Mouse (Mus musculus) inflammation-experienced regulatory T-cells, adult 6 months (primary cell): ENCODE results near the gene Amer2. TPM values are rescaled to one million over a fixed set of nuclear protein-coding genes. Genes with fewer than 3 reads are reported as not detected.
"Not testable (repeated sequence)": the region's sequence is repeated elsewhere in the genome, so short reads cannot be mapped to it uniquely, and the experiment has no call there.

Experiments used
- ATAC-seq: one replicate; pipeline ENCODE4 v1.8.0; 2017
- polyA plus RNA-seq, 3 experiments: library from polyadenylated mRNA; unstranded; fragments of 100-300 nt; shearing (Covaris generic); gene quantifications; one replicate each; pipeline ENCODE4 v1.2.1; 2017

Gene Amer2
- not detected for polyA plus RNA-seq

- no peak for ATAC-seq
Observed at GRCm38 (mm10) chr14:60372821-60373309, at the start of gene Amer2. Gene Amer2 (plus strand): TSS chr14:60373259.

DNA sequence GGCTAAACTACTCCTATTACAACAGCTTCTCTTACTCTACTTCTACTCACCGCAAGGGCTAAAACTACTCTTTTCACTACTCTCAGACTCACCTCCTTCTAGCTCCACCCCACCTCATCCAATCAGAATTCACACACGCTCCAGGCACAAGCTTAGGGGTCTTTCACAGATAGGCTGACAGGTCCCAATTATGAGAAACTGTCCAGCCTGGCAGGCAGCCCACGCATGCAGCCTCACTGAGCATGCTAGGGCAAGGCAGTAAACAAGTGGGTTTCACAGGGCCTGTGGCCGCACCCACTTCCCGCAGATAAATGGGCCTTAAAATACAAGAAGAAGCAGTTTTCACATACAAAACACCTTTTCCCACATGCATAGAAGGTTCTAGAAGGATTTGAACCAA lies 33.1 kb upstream of the Amer2 start:
- ATAC-seq, result not testable (repeated sequence)

DNA sequence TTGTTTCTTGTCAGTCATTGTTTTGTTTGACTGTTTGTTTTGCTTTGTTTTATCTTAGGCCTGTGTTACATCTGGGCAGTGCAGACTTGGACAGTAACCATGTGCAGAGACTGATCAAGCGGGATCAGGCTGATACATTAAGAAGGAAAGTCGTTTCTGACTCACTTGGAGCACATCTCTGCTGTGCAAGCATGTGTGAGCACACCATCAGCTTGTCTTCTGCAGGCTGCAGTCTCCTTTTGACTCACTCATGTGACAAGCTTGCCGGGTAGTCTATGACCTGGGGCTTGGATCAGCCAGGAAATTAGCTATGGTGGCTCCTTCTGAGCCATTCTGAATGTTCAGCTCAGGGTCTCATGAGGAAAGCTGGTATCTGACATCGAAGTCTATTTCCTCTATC lies 32.5 kb upstream of the Amer2 start:
- ATAC-seq, result no peak

DNA sequence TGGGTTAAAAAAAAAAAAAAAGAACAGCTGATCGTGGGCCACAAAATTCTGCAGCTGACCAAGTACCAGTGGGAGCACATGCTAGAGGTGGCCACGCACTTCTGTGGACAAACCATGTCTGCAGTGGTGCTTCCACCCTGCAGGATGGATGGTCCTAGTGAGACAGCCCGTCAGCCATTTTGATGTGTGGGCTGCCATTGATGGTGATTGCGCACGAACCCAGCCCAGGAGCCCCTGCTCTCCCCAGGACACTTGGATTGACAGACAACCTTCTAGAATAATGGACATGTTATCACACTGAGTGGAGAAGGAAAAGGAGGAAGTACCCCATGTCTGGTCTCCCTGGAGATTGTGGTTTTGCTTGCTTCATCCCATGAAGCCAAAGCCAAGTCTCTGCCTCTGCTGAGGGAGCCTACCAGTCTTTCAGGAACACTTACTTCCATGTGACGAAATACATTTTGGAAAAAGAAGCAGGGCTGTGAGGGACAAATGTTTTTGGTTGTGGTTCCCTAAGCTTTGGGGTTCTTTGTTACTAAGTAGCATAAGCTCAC lies 27.7 kb upstream of the Amer2 start:
- no peak for ATAC-seq

DNA sequence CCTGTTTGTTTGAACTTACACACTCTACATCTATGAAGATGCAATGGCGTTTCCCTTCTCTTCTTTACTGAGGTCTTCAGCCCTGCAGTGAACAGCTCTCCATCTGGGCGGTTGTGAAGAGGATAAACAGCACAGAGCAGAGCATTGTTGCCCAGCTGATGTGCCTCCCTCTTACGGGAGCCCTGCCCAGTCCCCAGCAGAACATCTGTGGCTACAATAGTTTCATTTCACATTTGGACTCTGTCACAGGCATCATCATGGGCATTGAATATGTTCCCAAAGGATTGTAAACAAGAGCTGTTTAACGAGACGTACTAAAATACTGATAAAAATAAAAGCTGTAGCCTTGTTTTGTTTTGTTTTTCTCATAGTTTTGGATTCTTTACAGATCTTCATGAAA lies 14.7 kb upstream of the Amer2 start:
- ATAC-seq, result no peak

DNA sequence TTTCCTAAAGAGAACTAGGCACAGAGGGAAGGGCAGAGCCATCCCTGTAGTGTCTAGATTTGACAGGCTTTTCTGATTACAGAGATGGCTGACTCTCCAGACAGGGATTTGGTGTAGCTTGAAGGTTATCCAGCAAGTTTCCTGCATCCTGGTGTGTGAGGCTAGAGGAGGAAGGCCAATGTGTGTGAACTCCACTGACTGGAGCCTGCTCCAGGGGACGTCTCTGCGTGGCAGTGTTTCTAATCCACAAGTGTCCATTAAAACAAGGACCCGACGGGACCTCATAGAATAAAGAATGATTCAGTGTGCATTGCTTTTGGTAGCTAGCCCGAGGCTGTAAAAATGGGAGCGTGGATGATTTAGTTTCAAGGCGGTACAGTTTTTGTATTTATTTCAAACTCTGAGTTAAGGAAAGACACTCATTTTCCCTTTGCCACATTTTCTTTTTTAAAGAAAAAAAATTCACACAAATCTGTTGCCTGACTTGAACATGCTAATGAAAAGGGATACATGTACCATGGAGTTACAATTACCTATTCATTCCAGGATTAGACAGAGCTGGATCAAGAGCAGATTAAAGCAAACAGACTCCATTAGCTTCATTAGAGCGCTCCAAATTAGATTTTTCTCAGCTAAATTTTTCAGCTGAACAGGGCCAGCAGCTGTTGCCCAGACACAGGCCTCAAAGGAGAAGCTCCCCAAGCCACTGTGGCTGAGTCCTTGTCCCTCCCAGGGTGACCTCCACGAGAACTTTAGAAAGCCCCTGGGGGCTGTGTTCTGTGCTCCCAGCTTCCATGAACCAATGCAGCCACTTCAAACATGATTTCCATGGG lies 11.5 kb upstream of the Amer2 start:
- no peak for ATAC-seq

GRCm38 (mm10) chr14:60366729-60367128 lies 6.3 kb upstream of the Amer2 start:
- no peak for ATAC-seq

DNA sequence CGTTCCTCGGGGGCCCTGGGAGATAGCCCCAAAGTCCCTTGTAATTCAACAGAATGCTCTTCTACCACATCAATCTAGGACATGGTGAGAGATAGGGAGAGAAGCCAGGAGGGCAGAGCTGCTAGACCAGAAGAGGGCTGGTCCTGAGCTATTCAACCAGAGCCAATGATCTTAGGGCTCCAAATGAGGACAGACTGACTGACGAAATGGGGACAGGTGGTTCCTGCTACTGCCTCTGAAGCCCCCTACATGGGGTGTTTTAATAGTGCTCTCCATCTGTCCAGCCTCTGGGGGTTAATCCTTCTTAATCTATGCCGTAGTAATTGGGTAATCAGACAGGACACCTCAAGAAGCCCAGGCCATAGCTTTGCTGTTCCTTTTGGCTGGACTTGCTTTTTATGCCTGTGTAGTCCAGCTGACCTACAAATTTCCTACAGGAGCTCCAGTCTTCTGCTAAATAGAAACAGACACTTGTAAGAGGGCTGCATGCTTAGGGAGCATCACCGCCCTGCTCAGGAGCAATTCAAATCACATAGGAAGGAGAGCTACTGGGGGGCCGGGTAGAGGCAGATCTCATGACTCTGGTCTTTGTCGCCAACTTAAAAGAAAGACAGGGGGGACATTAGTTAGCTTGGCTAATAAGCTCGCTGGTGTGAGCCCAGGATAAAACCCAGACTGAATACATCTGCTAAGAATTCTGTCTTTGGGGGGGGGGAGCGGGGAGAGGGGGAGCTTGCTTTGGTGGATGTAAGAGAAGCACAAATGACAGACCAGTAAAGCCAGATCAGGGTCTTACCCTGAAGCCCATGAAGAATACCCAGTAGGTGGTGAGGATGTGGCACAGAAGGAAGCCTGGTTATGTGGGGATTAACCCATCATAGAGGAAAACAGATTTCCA lies 4.0 kb upstream of the Amer2 start:
- ATAC-seq, result no peak

DNA sequence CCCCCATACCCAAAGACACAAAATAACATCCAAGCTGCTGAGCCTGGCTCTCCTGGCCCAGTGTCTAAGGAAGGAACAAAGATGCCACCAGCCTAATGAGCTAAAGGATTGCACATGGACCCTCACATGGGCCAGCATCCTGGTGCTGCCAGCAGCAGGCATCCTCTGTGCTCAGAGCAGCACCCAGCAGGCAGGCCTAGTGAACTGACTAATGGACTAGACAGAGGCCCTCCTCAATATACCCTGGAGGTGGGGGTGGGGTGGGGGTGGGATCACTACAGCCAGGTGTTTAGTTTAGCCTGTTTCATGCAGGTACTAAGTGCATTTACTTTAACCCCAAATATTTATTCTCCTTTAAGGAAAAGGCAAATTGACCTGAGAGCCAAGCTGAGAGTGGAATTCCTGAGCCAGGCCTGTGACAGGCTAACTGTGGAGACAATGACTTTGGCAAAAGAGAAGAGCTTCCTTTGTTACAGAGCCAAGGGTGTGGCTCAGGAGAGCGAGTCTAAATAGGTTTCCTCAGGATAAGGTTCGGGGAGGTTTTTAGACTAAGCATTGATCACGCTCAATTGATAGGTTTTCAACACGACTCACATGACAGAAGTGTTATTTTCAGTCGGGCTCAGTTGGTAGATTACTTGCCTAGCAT lies 3.3 kb upstream of the Amer2 start:
- ATAC-seq, result no peak

GRCm38 (mm10) chr14:60377107-60377506 lies 4.0 kb downstream of the Amer2 start:
- ATAC-seq, result no peak

DNA sequence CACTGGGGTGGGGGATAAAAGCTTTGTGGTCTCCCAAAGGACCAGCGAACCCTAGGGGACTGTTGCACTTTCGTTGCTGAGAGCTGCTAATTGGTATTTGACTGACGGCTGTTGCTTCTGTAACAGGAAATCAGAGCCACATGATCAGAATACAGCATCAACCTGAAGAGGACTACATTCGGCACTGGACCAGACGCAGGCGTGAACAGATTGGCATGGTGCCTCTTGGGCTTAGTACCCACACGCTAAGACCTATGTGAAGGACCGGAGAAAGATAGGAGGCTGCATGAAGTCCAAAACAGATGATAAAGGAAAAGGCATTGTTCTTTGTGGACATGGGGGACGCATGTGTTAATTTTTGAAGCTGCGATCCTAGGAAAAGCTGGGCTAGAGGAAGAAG lies 4.5 kb downstream of the Amer2 start:
- no peak for ATAC-seq

DNA sequence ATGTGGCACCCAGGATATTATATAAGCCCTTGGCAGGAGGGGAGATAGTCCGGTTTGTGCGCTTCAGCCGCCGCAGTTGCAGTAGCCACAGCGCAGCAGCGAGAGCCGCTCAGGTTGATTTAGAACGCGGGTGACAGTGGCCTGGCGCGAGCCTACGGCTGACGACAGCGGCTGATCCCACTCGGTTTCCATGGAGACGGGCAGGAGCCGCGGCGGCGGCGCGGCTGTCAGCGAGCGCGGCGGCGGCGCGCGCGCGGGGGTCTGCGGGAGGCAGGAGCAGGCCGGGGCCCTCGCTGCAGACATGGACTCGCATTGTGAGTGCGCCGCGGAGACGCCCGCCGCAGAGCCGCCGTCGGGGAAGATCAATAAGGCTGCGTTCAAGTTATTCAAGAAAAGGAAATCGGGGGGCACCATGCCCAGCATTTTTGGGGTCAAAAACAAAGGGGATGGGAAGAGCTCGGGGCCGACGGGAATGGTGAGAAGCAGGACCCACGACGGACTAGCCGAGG lies 5.1 kb downstream of the Amer2 start:
- ATAC-seq, result no peak

DNA sequence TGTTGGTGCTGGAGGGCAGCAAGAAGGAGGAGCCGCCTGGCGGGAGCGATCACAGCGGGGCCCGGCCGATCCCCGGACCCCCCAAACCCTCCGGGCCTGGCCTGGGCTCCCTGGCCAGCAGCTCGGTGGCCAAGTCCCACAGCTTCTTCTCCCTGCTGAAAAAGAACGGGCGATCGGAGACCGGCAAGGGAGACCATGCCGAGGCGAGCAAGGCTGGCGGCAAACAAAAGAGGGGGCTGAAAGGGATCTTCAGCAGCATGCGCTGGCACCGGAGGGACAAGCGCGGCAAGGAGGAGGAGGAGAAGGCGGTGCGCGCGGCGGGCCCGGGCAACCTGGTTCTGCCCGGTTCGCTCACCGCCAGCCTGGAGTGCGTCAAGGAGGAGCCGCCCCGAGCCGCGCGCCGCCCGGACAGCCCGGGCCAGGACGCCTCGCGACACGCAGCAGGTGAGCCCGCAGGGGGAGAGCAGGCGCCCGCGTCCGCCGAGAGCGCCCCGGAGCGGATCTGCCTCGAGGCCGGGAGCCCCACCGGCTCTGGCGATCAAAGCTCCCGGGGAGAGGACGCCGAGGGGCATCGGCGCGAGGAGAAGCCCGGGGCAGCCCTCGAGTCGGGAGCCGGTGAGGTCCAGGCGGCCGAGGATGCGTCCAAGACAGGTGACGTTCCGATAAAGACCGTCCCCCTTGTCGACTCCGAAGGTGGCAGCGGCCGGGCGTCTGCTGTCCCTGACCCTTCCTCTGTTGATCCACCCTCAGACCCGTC lies 5.7 kb downstream of the Amer2 start:
- no peak for ATAC-seq

DNA sequence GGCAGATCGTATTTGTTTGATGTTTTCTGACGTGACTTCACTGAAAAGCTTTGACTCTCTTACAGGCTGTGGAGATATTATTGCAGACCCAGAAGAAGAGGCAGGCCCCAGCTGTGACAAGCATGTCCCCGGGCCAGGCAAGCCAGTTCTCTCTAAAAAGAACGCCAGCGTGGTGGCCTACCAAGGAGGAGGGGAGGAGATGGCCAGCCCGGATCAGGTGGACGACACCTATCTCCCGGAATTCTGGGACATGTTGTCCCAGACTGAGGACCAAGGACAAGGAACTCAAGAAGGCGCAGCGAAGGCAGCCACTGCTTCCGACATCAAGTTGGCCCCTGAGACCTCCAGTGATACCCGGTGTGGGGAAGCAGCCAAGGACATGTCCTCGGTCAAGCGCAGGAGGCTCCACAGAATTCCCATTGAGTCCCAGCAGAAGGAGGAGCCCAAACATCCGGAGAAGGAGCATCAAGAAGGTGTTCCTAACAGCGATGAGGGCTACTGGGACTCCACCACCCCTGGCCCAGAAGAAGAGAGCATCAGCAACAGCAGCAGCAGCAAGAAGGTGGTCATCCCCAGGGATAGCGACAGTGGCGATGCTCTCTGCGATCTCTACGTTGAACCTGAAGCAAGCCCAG lies 6.4 kb downstream of the Amer2 start:
- no peak for ATAC-seq

- ATAC-seq, result no peak
Observed at GRCm38 (mm10) chr14:60379958-60380330, 6.9 kb downstream of the Amer2 start.

- ATAC-seq, result no peak
Observed at GRCm38 (mm10) chr14:60381671-60382070, 8.6 kb downstream of the Amer2 start.

DNA sequence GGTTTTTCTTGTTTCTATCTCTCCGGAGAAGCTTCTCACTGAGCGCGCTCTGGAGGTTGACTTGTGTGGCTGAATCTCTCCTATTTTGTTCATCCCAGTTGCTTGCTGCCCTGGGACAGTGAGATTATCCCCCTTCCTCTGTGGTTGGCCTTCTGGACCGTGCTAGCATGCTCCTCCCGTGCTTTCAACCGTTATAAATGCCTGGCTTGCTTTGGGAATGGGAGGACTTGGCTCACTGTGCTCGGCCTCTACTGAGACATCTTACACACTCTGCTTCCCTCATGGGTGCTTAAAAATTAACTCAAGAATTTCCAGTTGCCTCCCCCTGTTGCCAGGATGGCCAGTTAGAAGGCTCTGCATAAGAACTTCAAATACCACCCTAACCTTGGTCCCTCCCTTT lies 10.8 kb downstream of the Amer2 start:
- no peak for ATAC-seq

DNA sequence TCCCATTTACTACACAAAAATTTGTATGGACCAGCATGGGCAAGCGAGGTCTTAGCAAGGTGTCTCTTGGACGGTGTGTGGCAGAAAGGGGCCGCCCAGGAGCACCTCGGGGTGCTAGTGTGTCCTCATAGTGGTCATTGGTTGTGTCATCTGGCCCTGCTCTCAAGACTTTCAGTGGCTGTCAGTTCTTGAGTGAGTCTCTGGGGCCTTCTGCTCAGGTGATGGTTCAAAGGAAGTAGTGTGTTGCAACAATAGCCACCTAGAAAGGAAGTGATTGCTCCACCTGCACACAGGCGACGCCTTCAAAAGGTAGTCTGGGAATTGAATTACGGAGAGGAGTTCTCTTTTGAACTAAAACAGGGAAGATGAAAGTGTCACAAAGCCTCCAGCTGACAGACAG lies 11.2 kb downstream of the Amer2 start:
- no peak for ATAC-seq

DNA sequence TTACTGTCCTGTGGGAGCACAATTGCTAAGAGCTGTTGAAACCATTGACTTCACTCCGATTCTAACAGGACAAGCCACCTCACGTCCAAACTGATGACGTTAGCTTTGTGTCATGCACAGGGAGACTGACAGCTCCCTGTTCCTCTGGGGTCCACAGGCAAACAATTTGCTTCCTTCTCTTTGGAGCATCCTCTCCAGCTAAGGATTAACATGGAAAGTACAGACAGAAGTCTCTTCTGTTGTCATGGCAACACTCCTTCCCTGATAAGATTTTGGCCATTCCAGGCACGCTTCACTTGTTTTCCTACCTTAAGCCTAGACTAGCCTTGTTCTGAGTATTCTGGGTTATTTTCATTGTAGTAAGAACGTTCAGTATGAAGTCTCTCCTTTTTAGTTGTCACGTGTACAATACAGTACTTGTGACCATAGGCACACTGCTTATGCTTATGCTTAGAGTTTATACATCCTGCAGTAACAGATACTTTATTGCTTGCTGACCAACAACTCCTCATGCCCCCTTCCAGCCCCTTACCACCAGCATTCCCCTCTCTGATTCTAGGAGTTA lies 12.1 kb downstream of the Amer2 start:
- ATAC-seq, result no peak

GRCm38 (mm10) chr14:60386591-60387501 lies 13.8 kb downstream of the Amer2 start:
- ATAC-seq, result no peak
